Mouse (Mus musculus) lung, postnatal 14 days (tissue): ENCODE results near the gene H2-D1.
"Not testable (repeated sequence)": the region's sequence is repeated elsewhere in the genome, so short reads cannot be mapped to it uniquely, and the experiment has no call there.

Source experiments
- DNase-seq: peaks from one replicate; pipeline ENCODE4 v3.0.0; 2021

Gene H2-D1

GRCm38 (mm10) chr17:35304921-35305320, 42.4 kb downstream of the H2-D1 start:
- DNase-seq, result not testable (repeated sequence)
